Mouse (Mus musculus): ENCODE results near the gene Hoxc5.

GRCm38 (mm10) chr15:103014166-103015008 is 47.1 kb downstream of the Hoxc5 start:
- no peak for TF ChIP-seq POLR2A (IDR thresholded peaks at IDR 0.05; ENCODE audit: borderline replicate concordance, extremely low read depth, insufficient read depth, insufficient read length, poor library complexity, severe bottlenecking)
- no peak for TF ChIP-seq CTCF (IDR thresholded peaks at IDR 0.05; ENCODE audit: borderline replicate concordance, extremely low read depth, insufficient read depth, insufficient read length)
